Mouse (Mus musculus) stomach, embryonic 15.5 days (tissue): ENCODE data around the gene Atg16l1. TPM values are rescaled to one million over a fixed set of nuclear protein-coding genes. Genes with fewer than 3 reads are reported as not detected.
"Not testable (repeated sequence)": the region's sequence is repeated elsewhere in the genome, so short reads cannot be mapped to it uniquely, and the experiment has no call there.

Experiments
- ATAC-seq: fragments of 200-750 bp; cut with Nextera tagmentation; 2 replicates; pipeline ENCODE4 v1.8.0; 2017; ENCODE audit warnings: low read depth, moderate number of reproducible peaks, moderate TSS enrichment; ENCODE audit not compliant: insufficient read depth, low FRiP score
- H3K27ac ChIP-seq: fragments of 300-500 bp; sonication (generic); 2 replicates; pipeline ENCODE4 v1.5.1; 2015; ENCODE audit warnings: mild to moderate bottlenecking, inconsistent platforms
- H3K27me3 ChIP-seq: fragments of 300-500 bp; sonication (generic); replicated peaks from 2 replicates; pipeline ENCODE4 v1.6.1; 2015; ENCODE audit warnings: inconsistent platforms
- H3K36me3 ChIP-seq: fragments of 300-500 bp; sonication (generic); 2 replicates; pipeline ENCODE4 v1.6.1; 2015; ENCODE audit warnings: inconsistent platforms
- H3K4me1 ChIP-seq: fragments of 300-500 bp; sonication (generic); 2 replicates; pipeline ENCODE4 v1.6.1; 2015; ENCODE audit warnings: inconsistent platforms
- H3K4me2 ChIP-seq: fragments of 300-500 bp; sonication (generic); 2 replicates; pipeline ENCODE4 v1.6.1; 2015; ENCODE audit warnings: mild to moderate bottlenecking, inconsistent platforms
- H3K4me3 ChIP-seq: fragments of 300-500 bp; sonication (generic); replicated peaks from 2 replicates; pipeline ENCODE4 v1.5.1; 2015; ENCODE audit warnings: inconsistent platforms
- H3K9ac ChIP-seq: fragments of 300-500 bp; sonication (generic); 2 replicates; pipeline ENCODE4 v1.6.1; 2015; ENCODE audit warnings: inconsistent platforms
- H3K9me3 ChIP-seq: fragments of 300-500 bp; sonication (generic); 2 replicates; pipeline ENCODE4 v1.6.1; 2016; ENCODE audit warnings: inconsistent platforms
- WGBS: fragments of 180-500 bp; shearing (Covaris S2); methylation state at CpG from one replicate; pipeline ENCODE4 v1.1.7; 2015; 5-methylcytosine and 5-hydroxymethylcytosine counted together
- polyA plus RNA-seq: library from polyadenylated mRNA; unstranded; fragments of >200 nt; fragmentation: Nextera tagmentation; extraction: Ambion mirVana; gene quantifications from 2 replicates; pipeline ENCODE4 v1.2.1, GENCODE M21; 2015

The Atg16l1 gene
- polyA plus RNA-seq, 1 experiment from 2014 or later = 28.0 TPM

DNA sequence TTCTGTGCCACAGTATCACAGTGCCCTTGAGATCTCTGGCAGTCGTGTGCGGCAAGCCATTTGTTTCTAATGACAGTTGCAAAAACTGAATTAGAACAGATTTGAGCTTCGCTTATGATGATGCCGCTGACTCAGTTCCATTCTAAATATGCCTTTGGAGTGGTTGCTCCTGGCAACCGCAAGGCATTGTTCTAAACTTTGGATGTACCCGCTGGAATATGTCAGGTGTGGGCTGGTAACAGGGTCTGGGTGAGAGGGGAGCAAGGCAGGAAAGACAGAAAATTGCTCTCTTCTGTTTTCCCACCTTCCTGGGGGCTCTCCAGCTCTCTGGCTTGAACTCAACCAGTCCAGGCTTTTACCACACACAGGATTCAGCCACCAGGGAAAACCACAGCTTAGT lies 57.5 kb downstream of the Atg16l1 start:
- no peak for ATAC-seq
- H3K36me3 ChIP-seq = no peaks in the 10 kb centered on the region
- H3K9me3 ChIP-seq = no peaks in the 10 kb centered on the region
- H3K4me1 ChIP-seq = no peaks in the 10 kb centered on the region
- H3K27me3 ChIP-seq = no peaks in the 10 kb centered on the region
- H3K4me2 ChIP-seq = no peak overlapping the region
- H3K27ac ChIP-seq = no peak overlapping the region
- H3K4me3 ChIP-seq = no peak overlapping the region
- no peak overlapping the region for H3K9ac ChIP-seq
- WGBS = 77% methylated on average over 6 of the region's 6 CpGs

GRCm38 (mm10) chr1:87813681-87814080 lies 58.0 kb downstream of the Atg16l1 start:
- no peaks in the 10 kb centered on the region for H3K27me3 ChIP-seq
- no peak for ATAC-seq
- 61% methylated on average over 7 of the region's 7 CpGs for WGBS
- no peak overlapping the region for H3K4me2 ChIP-seq
- no peak overlapping the region for H3K4me3 ChIP-seq
- no peaks in the 10 kb centered on the region for H3K9me3 ChIP-seq
- no peak overlapping the region for H3K9ac ChIP-seq
- H3K27ac ChIP-seq = no peak overlapping the region
- H3K4me1 ChIP-seq = no peaks in the 10 kb centered on the region
- no peaks in the 10 kb centered on the region for H3K36me3 ChIP-seq

DNA sequence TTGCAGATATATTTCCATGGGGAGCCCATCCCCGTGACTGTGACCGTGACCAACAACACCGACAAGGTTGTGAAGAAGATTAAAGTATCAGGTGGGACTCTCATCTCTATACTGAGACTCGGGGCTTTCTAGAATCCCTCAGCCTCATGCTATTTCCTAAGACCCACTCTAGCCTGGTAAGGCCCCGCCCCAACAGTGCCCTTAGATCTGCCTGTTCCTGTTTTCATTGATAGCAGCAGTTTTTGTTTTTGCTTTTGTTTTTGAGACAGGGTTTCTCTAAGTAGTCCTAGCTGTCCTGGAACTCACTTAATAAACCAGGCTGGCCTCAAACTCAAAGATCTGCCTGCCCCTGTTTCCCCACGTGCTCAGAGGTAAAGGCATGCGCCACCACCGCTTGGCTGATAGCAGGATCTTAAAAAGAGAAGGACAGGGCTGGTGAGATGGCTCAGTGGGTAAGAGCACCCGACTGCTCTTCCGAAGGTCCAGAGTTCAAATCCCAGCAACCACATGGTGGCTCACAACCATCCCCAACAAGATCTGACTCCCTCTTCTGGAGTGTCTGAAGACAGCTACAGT lies 68.8 kb downstream of the Atg16l1 start:
- Histone ChIP-seq H3K9ac (no peak overlapping the region), H3K9me3 (no peaks in the 10 kb centered on the region), H3K27ac (no peak overlapping the region), H3K4me1 (no peaks in the 10 kb centered on the region), H3K36me3 (no peaks in the 10 kb centered on the region), H3K27me3 (no peaks in the 10 kb centered on the region), H3K4me3 (no peak overlapping the region), H3K4me2 (no peak overlapping the region)
- ATAC-seq = no peak
- WGBS = 84% methylated on average over 10 of the region's 10 CpGs

- Histone ChIP-seq H3K36me3 (no peaks in the 10 kb centered on the region), H3K9ac (no peak overlapping the region), H3K4me3 (no peak overlapping the region), H3K9me3 (no peaks in the 10 kb centered on the region), H3K4me1 (no peaks in the 10 kb centered on the region), H3K4me2 (no peak overlapping the region), H3K27me3 (no peaks in the 10 kb centered on the region), H3K27ac (no peak overlapping the region)
- no peak for ATAC-seq
- 85% methylated on average over 5 of the region's 5 CpGs for WGBS
These were observed 69.6 kb downstream of the Atg16l1 start for GRCm38 (mm10) chr1:87825281-87825680.

DNA sequence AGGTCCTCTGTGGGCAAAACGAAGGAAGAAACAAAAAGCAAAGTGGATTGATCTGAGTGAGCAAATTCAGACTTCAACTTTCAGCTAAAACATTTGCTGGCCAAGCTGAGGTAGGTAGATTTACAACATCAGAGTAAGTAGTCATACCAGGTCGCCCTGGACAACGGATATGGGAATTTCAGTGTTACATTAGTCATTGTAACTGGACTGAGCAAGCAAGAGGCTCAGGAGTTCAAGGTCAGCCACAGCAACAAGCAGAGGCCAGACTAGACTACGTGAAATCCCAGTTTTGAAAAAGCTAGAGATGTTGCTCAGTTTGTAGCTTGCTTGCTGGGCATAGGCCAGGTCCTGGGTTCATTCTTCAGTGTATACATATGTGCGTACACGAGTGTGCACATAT lies 70.3 kb downstream of the Atg16l1 start:
- H3K27me3 ChIP-seq = no peaks in the 10 kb centered on the region

GRCm38 (mm10) chr1:87826474-87826873 lies 70.8 kb downstream of the Atg16l1 start:
- no peak overlapping the region for H3K27ac ChIP-seq
- no peak overlapping the region for H3K4me3 ChIP-seq
- no peaks in the 10 kb centered on the region for H3K9me3 ChIP-seq
- H3K36me3 ChIP-seq = no peaks in the 10 kb centered on the region
- H3K27me3 ChIP-seq = no peaks in the 10 kb centered on the region
- 77% methylated on average over 2 of the region's 2 CpGs for WGBS
- no peak for ATAC-seq
- H3K4me1 ChIP-seq = no peaks in the 10 kb centered on the region
- H3K4me2 ChIP-seq = no peak overlapping the region
- no peak overlapping the region for H3K9ac ChIP-seq

More for the DNA sequence above, 70.3 kb downstream of the Atg16l1 start:
- H3K27ac ChIP-seq = no peak overlapping the region
- H3K9me3 ChIP-seq = no peaks in the 10 kb centered on the region
- WGBS = 81% methylated on average over 6 of the region's 6 CpGs
- no peak overlapping the region for H3K4me3 ChIP-seq
- no peaks in the 10 kb centered on the region for H3K36me3 ChIP-seq
- H3K4me2 ChIP-seq = no peak overlapping the region
- H3K9ac ChIP-seq = no peak overlapping the region
- H3K4me1 ChIP-seq = no peaks in the 10 kb centered on the region
- no peak for ATAC-seq

- not testable (repeated sequence) for H3K4me1 ChIP-seq, H3K36me3 ChIP-seq, H3K27me3 ChIP-seq, ATAC-seq, H3K4me2 ChIP-seq, H3K27ac ChIP-seq, H3K4me3 ChIP-seq, H3K9ac ChIP-seq, H3K9me3 ChIP-seq
- WGBS = 90% methylated on average over 1 of the region's 1 CpGs
These were observed 71.8 kb downstream of the Atg16l1 start for GRCm38 (mm10) chr1:87827476-87827875.

- ATAC-seq = no peak
- no peaks in the 10 kb centered on the region for H3K4me1 ChIP-seq
- H3K27ac ChIP-seq = no peak overlapping the region
- no peaks in the 10 kb centered on the region for H3K36me3 ChIP-seq
- no peaks in the 10 kb centered on the region for H3K27me3 ChIP-seq
- no peak overlapping the region for H3K4me3 ChIP-seq
- WGBS = 46% methylated on average over 9 of the region's 9 CpGs
- H3K9me3 ChIP-seq = no peaks in the 10 kb centered on the region
- no peak overlapping the region for H3K4me2 ChIP-seq
- H3K9ac ChIP-seq = no peak overlapping the region
These were observed 72.5 kb downstream of the Atg16l1 start for GRCm38 (mm10) chr1:87828185-87828584.

DNA sequence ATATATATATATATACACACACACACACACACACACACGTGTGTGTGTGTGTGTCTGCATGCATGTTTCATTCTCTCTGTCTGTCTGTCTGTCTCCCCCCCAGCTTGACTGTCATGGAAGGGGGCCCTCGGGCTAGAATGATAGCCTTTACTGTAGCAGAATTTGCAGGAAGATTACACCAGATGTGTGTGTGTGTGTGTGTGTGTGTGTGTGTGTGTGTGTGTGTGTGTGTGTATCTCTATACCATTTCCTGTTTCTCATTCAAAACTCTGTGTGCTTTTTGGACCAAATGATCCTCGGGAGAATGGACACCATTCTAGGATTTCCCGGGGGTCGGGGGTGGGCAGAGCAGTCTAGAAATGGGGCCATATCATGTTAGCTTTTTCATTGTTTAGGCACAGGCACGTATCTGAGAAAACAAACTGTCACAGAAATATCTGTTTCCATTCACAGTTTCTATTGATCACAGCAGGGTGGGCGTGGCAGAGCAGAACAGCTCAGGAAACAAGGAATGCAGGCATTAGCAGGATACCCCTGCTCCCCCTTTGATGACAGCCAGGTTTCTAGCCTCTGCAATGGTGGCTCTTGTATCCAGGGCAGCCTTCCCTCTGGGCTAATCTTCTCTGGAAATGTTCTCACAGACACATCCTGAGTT lies 73.4 kb downstream of the Atg16l1 start:
- ATAC-seq = no peak
- Histone ChIP-seq H3K27me3 (no peaks in the 10 kb centered on the region), H3K4me2 (no peak overlapping the region), H3K36me3 (no peaks in the 10 kb centered on the region), H3K4me1 (no peaks in the 10 kb centered on the region), H3K9me3 (no peaks in the 10 kb centered on the region), H3K27ac (no peak overlapping the region), H3K4me3 (no peak overlapping the region), H3K9ac (no peak overlapping the region)
- WGBS = 27% methylated on average over 7 of the region's 7 CpGs

GRCm38 (mm10) chr1:87829621-87830211 lies 74.0 kb downstream of the Atg16l1 start:
- no peak for ATAC-seq
- 33% methylated on average over 6 of the region's 6 CpGs for WGBS
- Histone ChIP-seq H3K27ac (no peak overlapping the region), H3K9ac (no peak overlapping the region; the same call in 1 of the 2 replicates), H3K27me3 (no peaks in the 10 kb centered on the region), H3K4me1 (no peaks in the 10 kb centered on the region), H3K4me3 (no peak overlapping the region), H3K9me3 (no peaks in the 10 kb centered on the region), H3K4me2 (no peak overlapping the region), H3K36me3 (no peaks in the 10 kb centered on the region)

GRCm38 (mm10) chr1:87836453-87836852 lies 80.8 kb downstream of the Atg16l1 start:
- Histone ChIP-seq H3K9ac (no peak overlapping the region), H3K27me3 (no peaks in the 10 kb centered on the region), H3K9me3 (no peaks in the 10 kb centered on the region), H3K4me2 (no peak overlapping the region), H3K36me3 (no peaks in the 10 kb centered on the region), H3K4me3 (no peak overlapping the region), H3K4me1 (no peaks in the 10 kb centered on the region), H3K27ac (no peak overlapping the region)
- ATAC-seq = no peak
- 48% methylated on average over 1 of the region's 1 CpGs for WGBS

DNA sequence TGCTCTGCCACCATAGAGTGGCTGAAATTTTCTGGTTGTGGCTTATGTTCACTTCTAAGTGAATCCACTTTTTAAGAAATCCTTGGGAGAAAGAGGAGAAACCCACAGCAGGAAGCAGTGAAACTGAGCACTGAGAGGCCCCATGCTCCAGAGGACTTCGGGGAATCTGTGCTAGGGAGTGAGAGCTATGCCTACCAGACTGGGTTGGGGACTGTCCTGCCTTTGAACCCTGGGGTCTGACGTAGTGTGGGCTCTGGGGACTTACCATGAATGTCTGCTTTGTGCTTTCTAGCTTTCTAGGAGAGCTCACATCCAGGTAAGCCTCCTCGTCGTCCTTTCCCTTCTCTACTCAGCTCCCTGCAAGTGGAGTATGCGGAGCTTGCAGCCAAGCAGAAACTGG lies 81.3 kb downstream of the Atg16l1 start:
- ATAC-seq = no peak
- no peak overlapping the region for H3K4me2 ChIP-seq
- H3K36me3 ChIP-seq = no peaks in the 10 kb centered on the region
- H3K27me3 ChIP-seq = no peaks in the 10 kb centered on the region
- no peaks in the 10 kb centered on the region for H3K4me1 ChIP-seq
- 54% methylated on average over 5 of the region's 5 CpGs for WGBS
- no peak overlapping the region for H3K27ac ChIP-seq
- H3K9ac ChIP-seq = no peak overlapping the region
- H3K4me3 ChIP-seq = no peak overlapping the region
- no peaks in the 10 kb centered on the region for H3K9me3 ChIP-seq
